Mouse (Mus musculus) G1E (cell line): ENCODE results near the gene Mtln.

Experiments
- CTCF ChIP-seq: IDR thresholded peaks from 2 replicates; pipeline ENCODE4 v1.5.1; 2012; ENCODE audit warnings: low read depth, low read length, inconsistent platforms, mixed read lengths
- GATA1 ChIP-seq: IDR thresholded peaks from 2 replicates; pipeline ENCODE4 v1.6.1; 2012; ENCODE audit warnings: borderline replicate concordance, low read length, inconsistent platforms, mixed read lengths

DNA sequence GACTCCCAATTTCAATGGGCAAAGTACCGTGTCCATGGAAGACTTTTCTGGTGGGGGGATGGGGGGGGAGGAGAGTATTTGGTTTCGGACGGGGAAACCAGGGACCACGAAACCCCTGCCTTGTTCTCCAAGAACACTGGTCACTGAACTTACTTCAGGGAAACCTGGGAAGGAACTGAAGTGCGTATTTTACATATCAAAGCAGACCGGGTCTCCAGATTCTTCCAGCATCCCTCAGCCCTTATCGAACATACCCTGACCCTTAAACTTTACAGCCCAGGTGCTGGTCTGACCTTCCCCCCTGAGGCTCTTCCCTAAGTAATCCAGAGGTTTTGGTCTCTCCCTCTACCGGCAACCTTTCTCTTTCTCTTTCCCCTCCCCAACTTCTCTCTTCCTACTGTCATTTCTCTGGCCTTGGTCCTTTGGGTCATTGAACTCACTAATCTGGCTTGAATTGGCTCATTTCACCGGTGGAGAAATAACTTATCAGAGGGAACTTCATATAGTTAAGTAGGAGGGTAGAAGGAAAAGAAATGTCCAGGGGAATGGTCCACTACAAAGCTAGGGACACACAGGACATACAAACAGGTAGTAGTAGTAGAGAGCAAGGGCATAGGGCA is 2.5 kb downstream of the Mtln start:
- TF ChIP-seq CTCF (no peak), GATA1 (no peak)
